Mouse (Mus musculus) spleen, adult 10 weeks (tissue): ENCODE data around the gene Mup4. TPM values are rescaled to one million over a fixed set of nuclear protein-coding genes. Genes with fewer than 3 reads are reported as not detected.

ENCODE experiments used
- polyA plus RNA-seq: library from polyadenylated mRNA; stranded (reverse); fragments of 350-450 nt; fragmentation: Illumina TruSeq; extraction: RNeasy Lipid Tissue Mini Kit (QIAGEN cat#74804); gene quantifications from one replicate; pipeline ENCODE4 v1.2.3, GENCODE M21; 2015; ENCODE audit warnings: low replicate concordance; ENCODE audit not compliant: insufficient read depth

Mup4 gene
- not detected for polyA plus RNA-seq

GRCm38 (mm10) chr4:59960610-59961009 is at the start of gene Mup4:
Mup4 (minus strand) TSS chr4:59960710.

GRCm38 (mm10) chr4:59963405-59964344 is 3.2 kb upstream of the Mup4 start, which contains the start of gene Mup6:
Mup6 (plus strand) TSS chr4:59964294.

GRCm38 (mm10) chr4:59914608-59915403 is 45.7 kb downstream of the Mup4 start, which contains the start of gene Slc46a2:
Slc46a2 (minus strand) TSS chr4:59915056.

Other genes with a start within 250 kb of the Mup4 start
- 51.5 TPM for gene Inip, start 159.1 kb downstream of the Mup4 start, polyA plus RNA-seq
- 41.2 TPM for gene Snx30, start 154.9 kb downstream of the Mup4 start, polyA plus RNA-seq
- not detected for gene Slc46a2, start 45.7 kb downstream of the Mup4 start, polyA plus RNA-seq
- gene Mup6, start 3.6 kb upstream of the Mup4 start, polyA plus RNA-seq: not detected
- not detected for gene Mup7, start 109.8 kb upstream of the Mup4 start, polyA plus RNA-seq
- not detected for gene Mup2, start 193.6 kb upstream of the Mup4 start, polyA plus RNA-seq